Mouse (Mus musculus) layer of hippocampus, postnatal 25 days (tissue): ENCODE results near the gene Ppara. TPM values are rescaled to one million over a fixed set of nuclear protein-coding genes. Genes with fewer than 3 reads are reported as not detected.

Source experiments
- DNase-seq, 2 experiments: peaks; one replicate each; pipeline ENCODE4 v3.0.0; 2022; ENCODE audit warnings: mixed read lengths in 2 of 2, low spot score in 1 of 2; ENCODE audit errors: extremely low spot score in 1 of 2
- total RNA-seq, 2 experiments: library from RNA; stranded (reverse); gene quantifications; 2 replicates each; pipeline ENCODE4 v1.2.3; 2021

Ppara gene
- total RNA-seq, 2 experiments from 2014 or later, result 3.1 to 3.3 TPM

DNA sequence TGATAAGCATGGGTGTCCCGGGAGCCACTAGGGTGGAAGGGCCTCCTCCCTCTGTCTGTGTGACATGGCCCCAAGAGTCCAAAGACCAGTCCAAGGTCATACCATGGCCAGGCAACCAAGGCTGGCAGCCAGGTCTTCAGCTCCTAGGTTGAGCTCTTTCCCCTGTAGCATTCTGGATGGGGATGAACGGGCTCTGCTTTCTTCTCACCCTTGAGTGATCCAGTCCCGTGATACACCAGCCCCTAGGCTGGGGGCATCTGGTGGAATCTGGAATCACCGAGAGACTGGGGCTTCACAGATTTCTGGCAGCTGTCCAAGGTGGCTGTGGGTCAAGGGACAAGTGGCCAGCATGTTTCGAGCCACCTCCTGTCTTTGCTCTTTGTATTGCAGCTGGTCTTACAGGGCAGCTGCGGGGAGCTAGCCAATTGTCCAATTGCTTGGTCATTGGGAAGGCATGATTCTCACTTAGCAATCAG is 14.4 kb upstream of the Ppara start:
- no peak for DNase-seq

DNA sequence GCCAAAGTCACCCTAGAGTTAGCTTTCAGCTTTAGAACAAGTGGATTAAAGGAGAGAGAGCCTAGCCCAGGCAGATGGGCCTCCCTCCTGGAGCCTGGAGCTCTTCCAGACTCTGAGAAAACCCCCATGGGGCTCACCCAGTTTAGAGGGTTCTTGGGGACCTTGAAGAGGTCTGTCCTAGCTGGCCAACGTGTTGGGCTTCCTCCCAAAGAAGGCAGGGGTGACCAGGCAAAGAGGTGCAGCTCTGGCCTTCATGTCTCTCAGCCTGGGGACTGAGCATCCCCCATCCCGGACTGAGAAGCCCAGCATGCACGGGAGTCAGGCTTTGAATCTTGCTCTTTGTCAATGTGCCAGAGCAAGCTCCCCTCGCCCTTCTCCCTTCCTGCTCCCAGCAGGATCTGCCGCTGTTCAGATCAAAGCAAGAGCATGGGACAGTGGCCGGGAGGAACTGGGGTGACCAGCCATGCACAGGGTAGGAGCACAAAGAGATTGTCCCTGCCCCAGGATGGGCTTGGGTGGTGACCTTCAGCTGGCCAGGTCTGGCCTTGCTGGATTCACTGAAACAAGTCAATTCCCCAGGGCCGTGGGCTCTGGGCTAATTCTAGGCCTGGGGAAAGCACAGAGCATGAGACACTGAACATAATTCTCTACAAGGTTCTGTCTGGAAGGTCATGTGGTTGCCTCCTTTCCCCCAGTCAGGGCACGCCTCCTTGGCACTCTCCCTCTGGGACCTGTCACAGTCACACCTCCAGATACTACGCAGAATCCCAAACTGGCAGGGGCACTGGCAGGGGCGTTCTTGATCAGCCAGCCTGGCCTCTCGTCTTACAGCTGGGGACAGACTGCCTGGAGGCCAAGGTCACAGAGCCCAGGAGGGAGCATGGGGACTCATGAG is 10.3 kb upstream of the Ppara start:
- DNase-seq, result no peak

DNA sequence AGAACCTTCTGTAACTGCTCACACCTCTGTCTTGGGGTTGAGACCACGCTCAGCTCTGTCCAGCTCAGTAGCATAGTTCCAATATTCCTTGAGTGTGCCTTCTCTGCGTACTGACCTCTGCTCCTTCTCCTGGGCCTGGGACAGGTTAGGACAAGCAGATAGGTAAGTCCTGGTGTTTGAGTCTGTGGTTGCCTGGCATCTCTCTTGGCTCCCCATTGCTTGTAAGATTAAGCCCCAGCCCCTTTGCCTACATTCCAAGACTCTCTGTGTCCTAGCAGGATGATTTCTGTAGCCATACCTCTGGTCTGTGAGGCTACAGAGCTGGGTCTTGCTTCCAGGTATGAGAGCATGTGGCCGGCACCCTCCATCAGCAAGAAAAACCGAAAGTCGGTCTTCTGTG is 6.6 kb upstream of the Ppara start:
- DNase-seq, result no peak

DNA sequence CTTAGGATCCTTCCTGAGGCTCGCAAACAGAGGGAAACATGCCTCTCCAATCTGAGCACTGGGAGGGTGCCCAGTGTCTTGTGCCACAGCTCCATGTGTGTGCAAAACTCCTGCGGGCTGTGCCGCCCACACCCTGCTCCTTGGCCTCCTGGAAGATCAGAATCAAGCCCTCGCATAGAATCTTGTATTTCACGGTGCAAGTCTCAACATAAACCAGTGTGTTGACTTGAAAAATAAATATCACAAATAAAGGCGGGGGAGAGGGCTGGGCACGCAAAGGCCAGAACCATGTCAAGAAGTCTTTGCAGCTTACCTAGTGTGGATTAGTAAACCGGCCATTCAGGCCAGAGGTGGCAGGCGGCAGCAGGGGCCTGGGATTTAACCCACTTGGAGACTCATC is 5.5 kb upstream of the Ppara start:
- no peak for DNase-seq

DNA sequence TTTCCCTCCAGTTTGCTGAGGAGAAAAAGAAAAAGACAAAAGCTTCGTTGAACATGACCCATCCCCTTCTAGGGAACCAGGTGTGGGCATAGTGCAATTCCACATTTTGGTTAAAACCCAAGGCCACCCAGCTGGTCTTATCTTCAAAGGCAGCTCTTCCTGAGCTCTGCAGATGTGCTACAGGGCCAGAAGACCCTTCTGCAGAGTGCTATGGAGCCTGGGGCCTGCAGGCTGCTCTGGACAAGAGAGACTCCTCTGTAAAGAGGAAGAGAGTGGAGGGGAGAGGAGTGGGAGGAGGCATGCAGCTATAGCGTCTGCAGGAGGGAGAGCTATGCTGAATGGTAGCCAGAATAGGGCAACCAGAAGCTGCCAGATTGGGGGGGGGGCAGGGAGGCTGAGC is 4.8 kb upstream of the Ppara start:
- DNase-seq, result no peak

DNA sequence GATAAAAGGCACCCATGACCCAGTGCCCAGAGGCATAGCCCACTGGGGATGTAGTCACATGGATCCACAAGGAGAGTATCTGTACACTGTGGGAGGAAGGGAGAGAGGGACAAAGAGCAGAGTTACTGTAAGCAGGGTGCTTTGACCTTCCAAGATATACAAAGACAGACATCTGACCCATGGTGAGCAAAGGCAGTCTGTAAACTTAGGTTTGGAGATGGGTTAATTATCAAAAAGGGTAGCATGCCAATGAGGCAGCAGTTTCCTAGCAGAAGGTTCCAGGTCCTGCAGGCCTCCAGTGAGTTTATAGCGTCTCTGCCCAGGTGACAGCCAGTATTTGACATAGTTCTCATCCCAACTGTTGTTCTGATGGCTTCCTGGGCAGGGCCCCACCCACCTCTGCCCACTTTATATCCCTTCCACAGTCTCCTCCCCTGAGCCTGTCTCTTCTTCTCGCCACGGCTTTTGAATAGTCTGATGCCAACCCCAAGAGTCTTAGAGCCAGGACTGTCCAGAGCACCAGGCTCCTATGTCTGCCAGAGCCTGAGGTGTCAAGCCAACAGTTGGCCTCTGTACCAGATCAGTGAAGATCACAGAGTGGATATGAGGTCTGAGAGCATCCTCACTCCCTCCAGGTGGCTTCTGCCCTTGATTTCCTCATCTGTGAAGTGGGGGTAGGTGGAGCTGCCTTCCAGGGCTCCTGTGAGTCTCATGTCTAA is 2.7 kb upstream of the Ppara start:
- DNase-seq, result no peak

DNA sequence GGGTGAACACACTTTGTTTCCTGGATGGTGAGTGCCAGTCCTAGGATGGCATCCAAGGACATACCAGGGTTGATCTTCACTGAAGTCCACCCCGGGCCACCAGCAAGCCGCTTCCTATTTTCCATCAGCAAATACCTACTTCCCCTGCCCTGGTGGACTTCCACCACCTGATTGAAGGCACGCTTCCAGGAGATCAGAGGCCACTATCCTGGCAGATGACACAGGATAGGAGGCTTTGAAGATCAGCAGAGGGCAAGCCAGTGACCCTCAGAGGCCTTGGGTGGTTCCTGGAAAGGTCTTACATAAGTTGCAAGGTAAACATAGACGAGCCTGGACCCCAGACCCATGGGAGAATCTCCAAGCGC is 2.2 kb upstream of the Ppara start:
- no peak for DNase-seq

DNA sequence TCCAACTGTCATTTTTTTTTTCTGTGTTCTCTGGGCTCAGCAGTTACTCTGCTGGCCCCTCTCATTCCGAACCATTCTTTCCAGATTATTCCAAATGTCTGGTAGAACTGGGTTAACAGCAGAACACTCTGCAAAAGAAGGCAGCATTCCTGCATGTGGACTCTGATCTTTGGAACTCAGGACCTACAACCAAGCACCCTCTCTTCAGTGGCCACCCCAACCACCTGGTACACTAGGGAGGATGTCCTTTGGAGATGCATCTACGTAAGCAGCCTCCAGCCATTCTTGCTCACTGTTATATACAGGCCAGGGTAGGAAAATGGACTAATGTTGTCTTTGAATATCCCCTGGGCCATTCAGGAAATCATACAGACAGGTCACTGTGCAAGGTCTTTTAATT is 1.1 kb upstream of the Ppara start:
- no peak for DNase-seq

DNA sequence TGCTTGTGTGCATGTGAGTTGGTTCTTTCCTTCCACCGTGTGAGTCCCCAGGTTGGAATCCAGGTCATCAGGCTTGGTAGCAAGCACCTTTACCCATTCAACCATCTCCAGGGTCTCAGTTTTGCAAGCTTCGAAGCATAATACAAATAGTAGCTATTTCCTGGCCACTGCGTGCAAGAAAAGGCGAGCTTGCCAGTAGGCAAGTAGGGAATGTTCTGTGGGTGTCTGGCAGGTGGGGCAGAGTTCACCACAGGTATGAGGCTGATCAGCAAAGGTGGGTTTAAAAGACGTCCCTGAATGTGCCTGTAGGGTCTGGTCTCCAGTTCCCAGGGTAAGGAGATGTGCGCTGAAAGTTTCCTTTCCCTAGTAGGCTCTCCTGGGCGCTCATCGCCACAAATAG is 635 bp upstream of the Ppara start:
- no peak for DNase-seq

DNA sequence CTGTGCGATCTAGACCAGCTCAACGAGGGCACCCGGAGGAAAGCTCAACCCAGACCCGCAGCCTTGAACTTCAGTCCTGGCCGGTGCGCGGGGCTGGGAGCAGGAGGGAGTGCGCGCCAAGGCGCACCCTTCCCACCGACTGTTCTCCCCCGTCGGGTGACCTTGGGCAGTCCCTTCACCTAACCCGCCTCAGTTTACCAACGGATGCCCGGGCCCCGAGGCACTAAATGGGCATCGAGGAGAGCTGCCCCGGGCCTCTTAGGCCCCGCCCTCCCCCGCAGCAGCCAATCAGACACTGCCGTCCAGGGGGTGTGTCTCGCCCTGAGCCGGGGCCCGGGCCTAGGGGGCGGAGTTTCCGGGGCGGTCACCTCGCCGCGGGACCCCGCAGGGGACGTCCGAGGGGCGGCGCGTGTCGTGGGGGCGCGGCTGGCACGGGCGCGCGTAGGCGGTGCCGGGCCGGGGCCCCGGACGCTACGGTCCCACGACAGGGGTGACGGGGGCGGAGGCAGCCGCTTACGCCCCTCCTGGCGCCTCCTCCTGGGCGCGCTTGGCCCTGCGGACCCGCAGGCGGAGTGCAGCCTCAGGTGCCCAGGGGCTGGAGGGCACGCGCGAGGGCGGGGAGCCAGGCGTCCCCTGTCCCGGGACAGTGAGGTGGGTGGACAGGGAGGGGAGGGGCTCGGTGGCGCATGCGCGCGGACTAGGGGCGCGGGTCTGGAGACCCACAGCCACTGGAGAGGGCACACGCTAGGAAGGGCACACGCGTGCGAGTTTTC is 466 bp downstream of the Ppara start:
- peak; percentile 54 to 62 for DNase-seq

DNA sequence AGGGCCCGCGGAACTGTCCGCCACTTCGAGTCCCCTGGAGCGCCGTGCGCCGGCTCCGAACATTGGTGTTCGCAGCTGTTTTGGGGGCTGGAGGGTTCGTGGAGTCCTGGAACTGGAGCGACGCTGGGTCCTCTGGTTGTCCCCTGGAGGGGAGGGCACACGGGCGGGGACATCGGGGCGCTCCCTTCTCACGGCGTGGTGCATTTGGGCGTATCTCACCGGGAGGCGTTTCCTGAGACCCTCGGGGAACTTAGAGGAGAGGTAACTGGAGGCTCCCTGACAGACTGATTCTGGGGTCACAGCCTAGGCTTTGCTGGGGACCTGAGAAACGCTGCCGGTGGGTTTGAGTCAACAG is 1.0 kb downstream of the Ppara start:
- no peak for DNase-seq

DNA sequence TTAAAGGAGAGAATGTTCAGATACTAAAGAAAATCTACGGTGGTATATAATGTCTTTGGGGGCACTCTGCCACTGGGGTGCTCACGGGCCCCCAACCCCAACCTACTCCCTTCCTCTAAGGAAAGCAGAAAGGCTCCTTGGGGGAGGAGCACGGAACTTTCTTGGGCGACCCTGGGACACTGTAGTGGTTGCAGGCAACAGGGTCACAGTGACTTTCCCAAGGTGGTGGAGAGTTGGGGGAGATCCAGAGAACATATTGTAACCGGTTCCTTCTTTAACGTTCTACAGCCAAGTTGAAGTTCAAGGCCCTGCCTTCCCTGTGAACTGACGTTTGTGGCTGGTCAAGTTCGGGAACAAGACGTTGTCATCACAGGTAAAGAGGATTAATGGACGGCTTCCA is 1.7 kb downstream of the Ppara start:
- DNase-seq, result no peak

DNA sequence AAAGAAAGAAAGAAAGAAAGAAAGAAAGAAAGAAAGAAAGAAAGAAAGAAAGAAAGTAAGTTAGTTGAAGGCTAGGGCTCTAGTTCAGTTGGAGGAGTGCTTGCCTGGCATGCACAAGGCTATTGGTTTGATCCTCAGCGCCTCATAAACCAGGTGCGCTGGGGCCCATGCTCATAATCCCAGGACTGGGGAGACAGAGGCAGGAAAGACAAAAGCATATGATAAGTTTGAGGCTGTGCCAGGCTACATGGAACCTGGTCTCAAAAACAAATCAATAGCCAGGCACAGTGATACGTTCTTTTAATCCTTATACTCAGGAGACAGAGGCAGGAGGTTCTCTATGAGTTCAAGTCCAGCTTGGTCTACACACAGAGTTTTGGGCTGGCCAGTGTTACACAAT is 3.6 kb downstream of the Ppara start:
- DNase-seq, result no peak

DNA sequence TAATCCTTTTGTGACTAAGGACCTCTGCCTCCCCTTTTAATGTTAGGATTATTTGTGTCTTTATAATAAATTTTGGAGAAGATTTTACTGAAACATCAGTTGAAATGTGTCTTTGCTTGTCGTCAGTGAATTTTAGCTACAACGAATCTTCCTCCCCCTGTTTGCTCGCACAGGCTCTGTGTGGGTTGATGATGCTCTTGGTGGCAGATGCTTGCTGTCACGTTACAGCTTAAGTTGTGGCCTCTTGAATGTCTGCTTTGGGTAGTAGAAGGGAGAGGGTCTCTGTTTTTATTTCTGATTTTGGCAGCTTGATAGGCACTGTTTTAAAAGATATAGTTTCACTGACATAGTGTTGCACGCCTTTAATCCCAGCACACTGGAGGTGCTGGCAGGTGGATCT is 4.2 kb downstream of the Ppara start:
- no peak for DNase-seq

DNA sequence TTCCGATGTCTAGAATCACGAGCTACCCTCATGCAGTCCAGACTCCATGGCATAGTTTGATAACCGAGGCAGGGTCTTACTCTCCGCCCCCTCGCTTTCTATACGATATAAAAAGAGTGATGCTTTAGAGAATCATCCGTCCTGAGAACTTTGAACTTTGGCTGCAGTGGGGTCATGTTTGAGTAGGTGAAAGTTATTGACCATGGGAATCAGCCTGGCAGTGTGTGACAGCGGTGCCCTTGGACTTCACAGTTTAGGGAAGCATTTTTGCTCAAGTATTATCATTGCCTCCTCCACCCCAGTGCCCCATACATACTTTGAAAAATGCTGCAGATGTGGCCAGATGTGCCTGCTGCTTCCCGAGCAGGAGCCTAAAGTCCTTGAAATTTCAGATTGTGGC is 7.8 kb downstream of the Ppara start:
- DNase-seq, result no peak

DNA sequence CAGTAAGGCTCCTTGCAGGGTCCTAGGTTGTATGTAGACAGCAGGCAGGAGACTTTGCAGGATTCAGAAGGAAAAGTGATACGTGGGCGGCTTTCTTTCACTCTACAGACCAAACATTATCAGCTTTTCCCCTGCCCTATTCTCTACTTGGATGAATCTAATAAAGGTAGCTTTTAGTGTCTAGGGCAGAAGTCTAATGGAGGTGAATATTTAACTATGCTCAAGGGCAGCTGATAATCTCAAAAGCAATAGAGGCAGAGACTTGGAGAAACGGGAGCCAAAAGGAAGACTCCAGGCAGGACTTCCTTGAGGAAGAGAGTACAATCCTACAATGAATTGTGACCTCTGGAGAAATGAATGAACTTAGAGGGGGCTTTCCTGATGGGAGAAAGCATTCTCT is 9.2 kb downstream of the Ppara start:
- no peak for DNase-seq

DNA sequence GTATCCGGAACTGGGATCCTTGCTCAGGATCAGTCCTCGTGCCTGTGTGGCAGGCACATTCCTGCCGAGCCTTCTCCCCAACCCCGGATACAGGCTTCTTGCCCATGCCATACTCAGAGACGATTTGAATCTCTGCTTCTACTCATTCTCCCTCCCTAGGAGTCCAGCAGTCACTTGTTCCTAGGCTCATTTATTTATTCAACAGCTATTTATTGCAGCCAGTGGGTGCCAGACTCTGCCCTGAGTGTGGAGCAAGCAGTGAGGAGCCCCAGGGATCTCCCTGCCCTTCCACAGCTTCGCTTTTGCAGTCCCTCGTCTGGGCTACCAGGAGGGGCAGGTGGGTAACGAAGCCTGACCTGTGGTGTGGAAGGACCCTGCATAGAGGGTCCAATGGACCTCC is 11.4 kb downstream of the Ppara start:
- no peak for DNase-seq

DNA sequence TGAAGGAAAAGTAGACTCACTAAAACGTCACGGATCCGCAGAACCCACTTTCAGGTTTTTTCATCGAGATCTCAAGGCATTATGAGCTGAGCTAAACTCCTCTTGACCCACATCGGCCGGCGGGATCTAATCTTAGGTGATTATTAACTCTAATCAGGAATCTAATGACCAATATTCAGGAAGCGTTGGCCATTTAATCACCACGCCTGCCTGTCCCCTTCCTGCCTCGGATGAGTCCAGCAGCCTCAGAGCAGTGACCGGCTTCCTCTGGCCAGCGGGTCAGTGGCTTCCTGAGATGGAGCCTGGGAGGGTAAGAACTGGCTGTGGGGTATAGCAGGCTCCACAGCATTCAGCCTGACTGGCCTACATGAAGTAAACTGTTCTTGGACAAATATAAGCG is 11.9 kb downstream of the Ppara start:
- DNase-seq, result no peak

DNA sequence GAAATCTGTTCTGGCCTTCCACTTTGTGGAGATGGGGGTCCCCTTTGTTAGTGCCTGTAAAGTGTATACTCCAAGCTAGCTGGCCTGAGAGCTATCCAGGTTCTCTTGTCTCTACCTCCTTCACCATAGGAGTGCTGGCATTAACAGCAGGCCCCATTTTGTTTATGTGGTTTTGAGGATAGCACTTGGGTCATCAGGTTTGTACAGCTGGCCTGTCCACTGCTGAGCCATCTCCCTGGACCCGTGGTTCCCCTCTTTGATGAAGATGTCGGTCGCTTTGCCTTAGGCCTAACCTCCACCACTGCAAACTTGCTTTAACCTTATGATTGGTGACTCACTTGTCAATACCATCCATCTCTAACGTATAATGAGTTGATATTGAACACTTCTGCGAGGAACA is 13.2 kb downstream of the Ppara start:
- DNase-seq, result no peak

DNA sequence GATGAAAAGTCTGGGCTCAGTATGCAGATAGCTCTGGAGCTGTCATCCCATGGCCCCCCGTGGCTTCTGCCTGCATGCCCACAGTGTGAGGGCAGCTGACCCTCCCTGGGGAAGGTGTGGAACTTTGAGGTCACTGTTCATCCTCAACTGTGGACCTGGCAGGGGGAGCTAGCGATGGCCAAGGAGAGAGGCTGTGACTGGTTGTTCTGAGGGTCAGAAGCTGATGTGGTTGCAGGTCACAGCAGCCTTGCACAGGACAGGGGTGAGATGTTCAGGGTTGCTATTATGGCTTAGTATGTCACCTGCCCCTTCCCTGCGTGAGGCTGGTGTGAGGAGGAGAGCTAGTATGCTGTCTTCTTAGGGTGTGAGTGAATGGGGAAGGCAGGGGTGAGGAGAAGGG is 13.7 kb downstream of the Ppara start:
- DNase-seq, result no peak

DNA sequence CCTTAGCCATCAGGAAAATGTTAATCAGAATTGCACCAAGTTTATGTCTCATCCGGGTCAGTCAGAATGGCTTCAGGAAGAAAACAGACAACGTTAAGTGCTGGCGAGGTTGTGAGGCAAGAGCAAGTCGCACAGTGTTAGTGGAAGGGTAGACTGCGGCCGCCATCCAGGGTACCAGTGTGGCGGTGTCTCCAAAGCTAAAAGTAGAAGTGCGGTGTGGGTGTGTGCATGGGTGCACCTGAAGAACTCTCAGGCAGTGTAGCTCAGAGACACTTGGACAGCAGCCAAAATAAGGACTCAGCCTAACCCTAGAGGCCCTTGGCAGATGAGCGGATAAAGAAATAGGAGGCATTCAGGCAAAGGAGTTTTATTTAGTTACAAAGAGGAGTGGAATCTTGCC is 14.4 kb downstream of the Ppara start:
- DNase-seq, result no peak
